In genomic region chr14:106010961-106011360, GRCm38 (mm10) we compare ENCODE assay signal across 10 mouse cellular contexts.
DNase-seq lines count a peak whose midpoint lies in the region; ATAC-seq and TF ChIP-seq lines count a peak whose summit lies in the region.
"Had no signal": no experiment of that assay in that cellular context is flagged by ENCODE, and none has a peak within 500 bp of the region (broad histone marks: within the 10 kb centered on the region; RNA-seq: fewer than 3 reads in every experiment).

No protein-coding gene starts in this region.

- ATAC-seq in cerebellum, adult (ENCODE audit: insufficient number of reproducible peaks, low FRiP score, low TSS enrichment): no peak
- no peak for ATAC-seq in neural tube, embryonic 15.5 days (ENCODE audit: low FRiP score)

- WGBS in neural tube, embryonic 15.5 days: 92% methylated on average over 6 of the region's 6 CpGs

- intact Hi-C loops in gastrocnemius, adult 2 months (cut with DNase I): no loop called here

- no peak overlapping the region for H3K9ac ChIP-seq in neural tube, embryonic 15.5 days (replicated peaks)

- H3K9me3 ChIP-seq in neural tube, embryonic 15.5 days (replicated peaks): no peaks in the 10 kb centered on the region

- no peak overlapping the region for H3K4me2 ChIP-seq in neural tube, embryonic 15.5 days

- DNase-seq in cerebellum, adult 9-11 months: peak; percentile 2
- DNase-seq in kidney, postnatal 10 days: peak; percentile 49
- DNase-seq in kidney, adult 11 months: no peak
- peak; percentile 9 for DNase-seq in Muller cell, postnatal 12 days (ENCODE audit: inconsistent ontology term)
- peak; percentile 48 for DNase-seq in gastrocnemius, adult 2 months
- no peak for DNase-seq in thymus, postnatal 10 days (ENCODE audit: low spot score in 2 of 2)
- DNase-seq: midbrain, embryonic 14.5 days had no signal

- H3K27me3 ChIP-seq in neural tube, embryonic 15.5 days (replicated peaks): no peaks in the 10 kb centered on the region

- TF ChIP-seq CTCF in gastrocnemius, adult 2 months (IDR thresholded peaks at IDR 0.05): no peak

- peak overlapping the region; percentile 72 for H3K27ac ChIP-seq in gastrocnemius, adult 2 months
- no peak overlapping the region for H3K27ac ChIP-seq in neural tube, embryonic 15.5 days (replicated peaks)

- H3K36me3 ChIP-seq in neural tube, embryonic 15.5 days: no peaks in the 10 kb centered on the region

- H3K4me1 ChIP-seq in neural tube, embryonic 15.5 days: no peaks in the 10 kb centered on the region

- H3K4me3 ChIP-seq in gastrocnemius, adult 2 months: no peak overlapping the region
- H3K4me3 ChIP-seq in neural tube, embryonic 15.5 days (replicated peaks): no peak overlapping the region
- H3K4me3 ChIP-seq: erythroblast, embryonic 14.5 days had no signal

Comparison
In these comparisons a context has a peak if more than half of its experiments do, and no peak if none do; other contexts are left out.
1. DNase-seq: peak in cerebellum, adult 9-11 months (single experiment), kidney, postnatal 10 days (single experiment), Muller cell, postnatal 12 days (single experiment) and gastrocnemius, adult 2 months (single experiment); none in kidney, adult 11 months (single experiment) and thymus, postnatal 10 days (0 of 2).